Mouse (Mus musculus) heart, embryonic 12.5 days (tissue): ENCODE data around the gene Rps27l. TPM values are rescaled to one million over a fixed set of nuclear protein-coding genes. Genes with fewer than 3 reads are reported as not detected.

Experiments
- ATAC-seq: fragments of 200-750 bp; cut with Nextera tagmentation; 2 replicates; pipeline ENCODE4 v1.8.0; 2017; ENCODE audit warnings: moderate TSS enrichment, moderate library complexity; ENCODE audit not compliant: insufficient number of reproducible peaks, low FRiP score
- H3K27ac ChIP-seq: fragments of 300-500 bp; sonication (generic); 2 replicates; pipeline ENCODE4 v1.5.1; 2016; ENCODE audit warnings: mild to moderate bottlenecking, moderate library complexity; ENCODE audit not compliant: poor library complexity, severe bottlenecking
- H3K27me3 ChIP-seq: fragments of 300-500 bp; sonication (generic); replicated peaks from 2 replicates; pipeline ENCODE4 v1.6.1; 2016; ENCODE audit warnings: mild to moderate bottlenecking, moderate library complexity
- H3K36me3 ChIP-seq: fragments of 300-500 bp; sonication (generic); 2 replicates; pipeline ENCODE4 v1.6.1; 2016; ENCODE audit warnings: mild to moderate bottlenecking, moderate library complexity
- H3K4me1 ChIP-seq: fragments of 300-500 bp; sonication (generic); replicated peaks from 2 replicates; pipeline ENCODE4 v1.6.1; 2016; ENCODE audit warnings: mild to moderate bottlenecking
- H3K4me2 ChIP-seq: fragments of 300-500 bp; sonication (generic); 2 replicates; pipeline ENCODE4 v1.6.1; 2016; ENCODE audit warnings: mild to moderate bottlenecking, moderate library complexity
- H3K4me3 ChIP-seq: fragments of 300-500 bp; sonication (generic); 2 replicates; pipeline ENCODE4 v1.5.1; 2016; ENCODE audit warnings: mild to moderate bottlenecking
- H3K9ac ChIP-seq: fragments of 300-500 bp; sonication (generic); 2 replicates; pipeline ENCODE4 v1.6.1; 2016; ENCODE audit warnings: mild to moderate bottlenecking, moderate library complexity
- H3K9me3 ChIP-seq: fragments of 300-500 bp; sonication (generic); replicated peaks from 2 replicates; pipeline ENCODE4 v1.6.1; 2016; ENCODE audit warnings: mild to moderate bottlenecking, moderate library complexity
- WGBS: fragments of 180-500 bp; shearing (Covaris S2); methylation state at CpG from one replicate; pipeline ENCODE4 v1.1.7; 2016; 5-methylcytosine and 5-hydroxymethylcytosine counted together
- polyA plus RNA-seq: library from polyadenylated mRNA; unstranded; fragments of >200 nt; fragmentation: Nextera tagmentation; extraction: Ambion mirVana; gene quantifications from 2 replicates; pipeline ENCODE4 v1.2.1, GENCODE M21; 2016

The Rps27l gene
- 563 and 577 TPM in 2 replicates for polyA plus RNA-seq

- under 1% methylated on average over 76 of the region's 77 CpGs for WGBS
- H3K36me3 ChIP-seq: peaks cover 11% of the 10 kb centered on the region
- H3K27me3 ChIP-seq: no peaks in the 10 kb centered on the region
- peak within 1 kb of the TSS; percentile 89 for H3K4me3 ChIP-seq
- peak within 1 kb of the TSS; percentile 97 for H3K4me2 ChIP-seq
- peak within 1 kb of the TSS; percentile 92 for H3K27ac ChIP-seq
- ATAC-seq: peak; percentile 99
- H3K4me1 ChIP-seq: peaks cover 7% of the 10 kb centered on the region; the same call in 1 of the 2 replicates
- no peaks in the 10 kb centered on the region for H3K9me3 ChIP-seq
- H3K9ac ChIP-seq: peak within 1 kb of the TSS; percentile 93
Observed at GRCm38 (mm10) chr9:66945647-66946641, at the start of gene Rps27l. Rps27l (plus strand) TSS chr9:66946086.

DNA sequence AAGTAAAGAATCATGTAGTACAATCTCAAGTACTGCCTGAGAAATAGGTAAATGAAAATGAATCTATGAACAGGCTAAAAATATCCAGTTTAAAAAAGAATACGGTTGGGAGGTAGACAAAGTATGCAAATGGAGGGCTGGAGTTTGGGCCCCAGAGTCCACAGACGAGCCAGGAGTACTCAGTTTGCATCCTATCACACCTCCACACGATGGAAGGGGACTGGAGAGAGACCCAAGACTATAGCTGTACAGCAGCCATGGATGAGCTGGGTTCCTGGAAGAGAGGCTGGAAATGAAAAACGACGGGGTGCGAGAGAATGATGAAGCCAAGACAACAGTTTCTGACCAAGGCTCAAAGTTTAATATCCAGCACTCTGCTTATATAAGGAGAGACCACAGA lies 48.9 kb upstream of the Rps27l start:
- no peak for ATAC-seq
- H3K27me3 ChIP-seq: no peaks in the 10 kb centered on the region
- H3K27ac ChIP-seq: no peak overlapping the region
- no peaks in the 10 kb centered on the region for H3K36me3 ChIP-seq
- H3K4me1 ChIP-seq: peaks cover 28% of the 10 kb centered on the region
- no peak overlapping the region for H3K4me3 ChIP-seq
- 69% methylated on average over 6 of the region's 6 CpGs for WGBS
- no peak overlapping the region for H3K4me2 ChIP-seq
- no peak overlapping the region for H3K9ac ChIP-seq
- H3K9me3 ChIP-seq: no peaks in the 10 kb centered on the region

DNA sequence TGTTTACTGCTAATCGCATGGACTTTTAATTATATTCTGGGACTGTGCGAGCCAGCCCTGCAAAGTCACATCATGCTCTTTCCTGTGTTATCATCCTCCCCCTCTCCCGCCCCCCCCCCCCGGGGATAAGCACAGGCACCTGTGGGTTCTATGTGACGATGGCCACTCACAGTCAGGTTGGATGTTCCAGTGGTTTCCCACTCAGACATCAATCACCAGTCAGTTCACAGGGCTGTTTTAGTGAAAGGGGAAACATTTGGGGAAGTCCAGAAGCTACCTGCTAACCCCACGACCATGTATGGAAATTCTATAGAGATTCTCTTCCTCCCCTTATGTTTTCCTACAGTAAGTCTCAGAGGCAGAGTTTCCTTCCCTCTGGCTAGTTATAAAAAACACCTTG lies 48.0 kb upstream of the Rps27l start:
- no peak overlapping the region for H3K27ac ChIP-seq
- no peak overlapping the region for H3K4me2 ChIP-seq
- H3K9me3 ChIP-seq: no peaks in the 10 kb centered on the region
- no peaks in the 10 kb centered on the region for H3K36me3 ChIP-seq
- no peak overlapping the region for H3K4me3 ChIP-seq
- no peak overlapping the region for H3K9ac ChIP-seq
- WGBS: 58% methylated on average over 6 of the region's 6 CpGs
- no peaks in the 10 kb centered on the region for H3K27me3 ChIP-seq
- ATAC-seq: no peak
- peaks cover 31% of the 10 kb centered on the region for H3K4me1 ChIP-seq

DNA sequence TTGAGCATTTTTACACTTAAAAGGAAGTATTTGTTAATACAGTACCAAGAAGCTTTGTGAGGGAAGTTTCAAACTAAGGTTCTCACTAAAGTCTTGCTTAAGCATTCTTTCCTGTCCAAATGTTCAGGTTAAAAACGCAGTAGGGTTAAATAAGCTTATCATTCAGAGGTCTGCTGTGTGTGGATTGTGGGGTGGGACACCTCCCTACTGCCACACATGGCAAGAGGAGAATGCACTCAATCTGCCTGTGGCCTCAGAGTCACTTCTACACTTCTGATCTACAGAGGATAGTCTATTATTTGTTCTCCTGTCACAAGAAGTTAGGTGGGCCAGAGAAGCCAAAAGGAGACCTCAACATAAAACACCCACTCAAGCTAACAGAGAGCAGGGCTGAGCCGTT lies 46.8 kb upstream of the Rps27l start:
- no peaks in the 10 kb centered on the region for H3K9me3 ChIP-seq
- no peak overlapping the region for H3K4me3 ChIP-seq
- H3K9ac ChIP-seq: no peak overlapping the region
- ATAC-seq: no peak
- H3K4me1 ChIP-seq: peaks cover 32% of the 10 kb centered on the region
- no peak overlapping the region for H3K27ac ChIP-seq
- WGBS: 72% methylated on average over 2 of the region's 2 CpGs
- H3K4me2 ChIP-seq: no peak overlapping the region
- no peaks in the 10 kb centered on the region for H3K36me3 ChIP-seq
- H3K27me3 ChIP-seq: no peaks in the 10 kb centered on the region

DNA sequence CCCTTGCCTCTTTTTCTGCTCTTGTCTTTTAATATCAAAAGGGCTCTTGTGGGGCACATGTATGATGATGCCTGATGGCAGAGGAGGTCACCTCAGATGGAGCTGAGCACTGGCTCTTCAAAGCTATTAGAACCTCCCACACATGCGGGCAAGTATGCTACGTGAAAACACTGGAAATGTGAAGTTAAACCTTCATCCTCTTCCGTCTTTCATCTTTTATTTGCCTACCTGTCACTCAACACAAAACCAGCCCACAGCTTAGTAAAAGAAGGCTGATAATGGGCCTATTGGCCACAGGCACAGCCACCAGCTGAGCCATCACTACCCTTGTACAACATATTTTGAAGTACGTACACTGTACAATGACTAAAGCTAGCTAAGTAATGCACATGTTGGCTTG lies 46.4 kb upstream of the Rps27l start:
- Histone ChIP-seq H3K36me3 (no peaks in the 10 kb centered on the region), H3K4me2 (no peak overlapping the region), H3K9ac (no peak overlapping the region), H3K9me3 (no peaks in the 10 kb centered on the region), H3K4me1 (peaks cover 32% of the 10 kb centered on the region), H3K4me3 (no peak overlapping the region), H3K27me3 (no peaks in the 10 kb centered on the region), H3K27ac (no peak overlapping the region)
- no peak for ATAC-seq
- 74% methylated on average over 4 of the region's 4 CpGs for WGBS

- Histone ChIP-seq H3K36me3 (0 out of 2 replicates have a peak, but pooled peaks cover 3% of the 10 kb centered on the region), H3K4me2 (no peak overlapping the region), H3K27ac (no peak overlapping the region), H3K27me3 (no peaks in the 10 kb centered on the region), H3K4me1 (peaks cover 23% of the 10 kb centered on the region), H3K9ac (no peak overlapping the region), H3K9me3 (no peaks in the 10 kb centered on the region), H3K4me3 (no peak overlapping the region)
- ATAC-seq: no peak
- 77% methylated on average over 9 of the region's 9 CpGs for WGBS
Observed at GRCm38 (mm10) chr9:66905990-66906389, 39.9 kb upstream of the Rps27l start.

DNA sequence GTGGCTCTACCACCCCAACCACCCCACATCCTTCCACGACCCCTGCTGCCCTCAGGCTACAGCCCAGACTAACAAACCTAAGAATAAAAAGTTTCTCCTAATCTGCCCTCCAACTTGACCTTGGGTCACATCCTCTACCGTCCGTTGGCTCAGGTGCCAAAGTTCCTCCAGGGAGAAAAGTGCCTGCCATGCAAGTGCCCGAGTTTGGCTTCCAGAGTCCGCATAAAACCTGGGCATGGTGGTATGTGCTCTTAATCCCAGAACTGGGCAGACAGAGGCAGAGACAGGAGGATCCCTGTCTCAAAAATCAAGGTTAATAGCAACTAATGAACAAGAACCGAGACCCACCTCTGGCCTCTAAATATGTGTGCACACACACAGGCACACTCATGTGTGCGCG lies 38.8 kb upstream of the Rps27l start:
- H3K36me3 ChIP-seq: 0 out of 2 replicates have a peak, but pooled peaks cover 3% of the 10 kb centered on the region
- H3K4me3 ChIP-seq: no peak overlapping the region
- H3K4me2 ChIP-seq: no peak overlapping the region
- WGBS: 87% methylated on average over 8 of the region's 8 CpGs
- no peak overlapping the region for H3K9ac ChIP-seq
- no peak for ATAC-seq
- no peaks in the 10 kb centered on the region for H3K9me3 ChIP-seq
- H3K27me3 ChIP-seq: no peaks in the 10 kb centered on the region
- peaks cover 23% of the 10 kb centered on the region for H3K4me1 ChIP-seq
- no peak overlapping the region for H3K27ac ChIP-seq

DNA sequence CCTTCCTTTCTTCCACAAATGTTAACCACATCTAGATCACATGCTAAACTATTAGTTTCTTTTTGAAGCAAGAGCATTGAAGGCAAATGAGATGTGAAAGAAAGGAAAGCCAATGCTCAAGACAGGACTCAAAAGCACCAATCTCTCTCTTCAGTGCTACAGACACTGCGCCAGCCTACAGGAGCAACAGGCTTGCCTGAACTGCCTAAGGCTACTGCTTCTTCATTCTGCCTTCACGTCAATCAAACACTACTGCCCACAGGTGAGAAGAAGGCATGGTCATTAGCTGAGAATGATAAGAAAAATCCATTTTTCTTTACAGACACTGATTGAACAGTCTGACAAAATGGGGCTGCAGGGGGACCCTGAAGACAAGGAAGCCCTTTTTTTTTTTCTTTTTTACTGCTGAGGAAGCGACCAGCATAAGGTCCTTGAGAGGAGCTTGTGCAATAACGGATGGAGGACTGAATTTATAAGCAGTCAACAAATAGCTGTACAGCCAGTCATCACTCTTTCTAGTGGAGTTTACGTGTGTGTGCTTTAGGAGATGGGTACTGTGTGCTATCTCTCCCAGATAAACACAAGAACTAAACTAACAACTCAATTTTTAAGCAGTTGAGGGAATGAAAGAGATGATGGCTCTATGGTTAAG lies 38.0 kb upstream of the Rps27l start:
- no peak for ATAC-seq
- no peak overlapping the region for H3K4me3 ChIP-seq
- no peak overlapping the region for H3K9ac ChIP-seq
- no peak overlapping the region for H3K4me2 ChIP-seq
- 0 out of 2 replicates have a peak, but pooled peaks cover 3% of the 10 kb centered on the region for H3K36me3 ChIP-seq
- H3K27me3 ChIP-seq: no peaks in the 10 kb centered on the region
- H3K9me3 ChIP-seq: no peaks in the 10 kb centered on the region
- 78% methylated on average over 5 of the region's 5 CpGs for WGBS
- H3K4me1 ChIP-seq: peaks cover 20% of the 10 kb centered on the region
- no peak overlapping the region for H3K27ac ChIP-seq

DNA sequence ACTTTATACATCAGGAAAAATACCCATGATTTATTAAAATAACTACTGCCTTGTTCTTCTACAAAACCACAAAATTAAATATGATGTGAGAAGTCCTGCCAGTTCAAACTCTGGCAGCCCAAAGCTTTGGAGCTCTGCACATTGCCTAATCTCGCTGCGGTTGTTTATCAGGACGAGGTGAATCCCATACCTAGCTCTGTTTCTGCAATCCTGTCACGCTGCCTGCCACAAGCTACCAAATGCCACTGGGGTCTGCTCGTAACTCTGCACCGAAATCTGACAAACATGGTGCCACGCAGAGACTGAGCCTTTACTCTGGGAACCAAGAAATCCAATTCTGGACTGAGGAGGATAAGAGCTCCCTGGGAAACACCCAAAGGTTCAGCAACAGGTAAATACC lies 36.0 kb upstream of the Rps27l start:
- Histone ChIP-seq H3K4me3 (no peak overlapping the region), H3K27me3 (no peaks in the 10 kb centered on the region), H3K27ac (no peak overlapping the region), H3K4me1 (peaks cover 27% of the 10 kb centered on the region), H3K36me3 (0 out of 2 replicates have a peak, but pooled peaks cover 3% of the 10 kb centered on the region), H3K9me3 (no peaks in the 10 kb centered on the region), H3K9ac (no peak overlapping the region), H3K4me2 (no peak overlapping the region)
- 65% methylated on average over 7 of the region's 7 CpGs for WGBS
- ATAC-seq: no peak

DNA sequence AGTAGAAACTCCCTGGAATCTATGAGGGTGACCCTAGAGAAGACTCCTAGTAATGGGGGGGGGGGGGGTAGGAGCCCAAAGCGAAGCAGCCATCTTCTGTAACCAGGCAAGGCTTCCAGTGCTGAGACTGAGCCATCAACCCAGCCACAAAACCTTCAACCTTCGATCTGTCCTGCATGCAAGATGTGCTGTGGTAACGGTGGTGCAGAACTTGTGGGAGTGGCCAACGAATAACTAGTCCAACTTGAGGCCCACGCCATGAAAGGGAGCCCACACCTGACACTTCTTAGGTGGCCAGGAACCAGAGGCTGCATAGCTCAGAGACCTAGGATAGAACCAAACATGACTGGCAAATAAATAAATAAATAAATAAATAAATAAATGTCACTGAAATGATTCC lies 35.2 kb upstream of the Rps27l start:
- H3K36me3 ChIP-seq: 0 out of 2 replicates have a peak, but pooled peaks cover 3% of the 10 kb centered on the region
- no peak overlapping the region for H3K4me3 ChIP-seq
- peaks cover 34% of the 10 kb centered on the region for H3K4me1 ChIP-seq
- no peak for ATAC-seq
- H3K9ac ChIP-seq: no peak overlapping the region
- no peak overlapping the region for H3K27ac ChIP-seq
- no peaks in the 10 kb centered on the region for H3K9me3 ChIP-seq
- no peaks in the 10 kb centered on the region for H3K27me3 ChIP-seq
- WGBS: 93% methylated on average over 5 of the region's 5 CpGs
- H3K4me2 ChIP-seq: no peak overlapping the region

- Histone ChIP-seq H3K4me3 (no peak overlapping the region), H3K4me2 (no peak overlapping the region), H3K9me3 (no peaks in the 10 kb centered on the region), H3K9ac (no peak overlapping the region), H3K4me1 (peaks cover 35% of the 10 kb centered on the region), H3K27ac (no peak overlapping the region), H3K27me3 (no peaks in the 10 kb centered on the region), H3K36me3 (no peaks in the 10 kb centered on the region)
- ATAC-seq: no peak
Observed at GRCm38 (mm10) chr9:66912304-66912703, 33.6 kb upstream of the Rps27l start.
